Mouse (Mus musculus): ENCODE measurements at regions not wholly inside any gene's neighbourhood (a gene's known extent, or its start where the extent isn't known, plus 50 kb on each side); places are given as distances from the start of the nearest gene placed in this dataset.

DNA sequence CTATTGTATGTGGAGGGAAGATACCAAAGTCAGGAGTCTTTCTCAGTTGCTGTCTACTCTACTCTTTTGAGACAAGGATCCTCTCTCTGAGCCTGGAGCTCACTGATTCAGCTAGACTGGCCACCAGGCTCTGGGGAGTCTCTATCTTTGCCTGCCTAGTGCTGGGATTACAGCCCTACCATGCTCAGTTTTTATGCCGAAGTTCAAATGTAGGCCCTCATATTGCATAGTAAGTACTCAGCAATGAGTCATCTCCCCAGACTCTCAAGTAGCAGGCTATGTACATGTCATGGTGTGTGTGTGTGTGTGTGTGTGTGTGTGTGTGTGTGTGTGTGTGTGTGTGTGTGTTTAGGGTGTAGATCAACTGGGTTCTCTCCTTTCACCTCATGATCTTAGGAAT is 55.6 kb upstream of the Hddc2 start:
- no peak for TF ChIP-seq CTCF (IDR thresholded peaks at IDR 0.05 in 2 of 3, conservative IDR thresholded peaks at IDR 0.05 in 1 of 3; ENCODE audit: control insufficient read depth in 1 of 3, insufficient read depth in 1 of 3, low read depth in 2 of 3, low read length in 3 of 3, poor library complexity in 1 of 3, severe bottlenecking in 1 of 3)
- no peak for TF ChIP-seq EP300 (IDR thresholded peaks at IDR 0.05; ENCODE audit: low read depth in 1 of 2, low read length in 2 of 2)
- TF ChIP-seq ZNF384 (IDR thresholded peaks at IDR 0.05; ENCODE audit: low read depth, low read length), result no peak
- TF ChIP-seq POLR2A (IDR thresholded peaks at IDR 0.05; ENCODE audit: control insufficient read depth in 1 of 2, insufficient read depth in 1 of 2, low read depth in 1 of 2, low read length in 2 of 2, poor library complexity in 1 of 2), result no peak
- TF ChIP-seq USF1 (IDR thresholded peaks at IDR 0.05; ENCODE audit: low read depth, low read length), result no peak
- TF ChIP-seq RAD21 (IDR thresholded peaks at IDR 0.05; ENCODE audit: low read depth, low read length), result no peak
- no peak for TF ChIP-seq KAT2A (conservative IDR thresholded peaks at IDR 0.05; ENCODE audit: low read depth, low read length)
- no peak for TF ChIP-seq TAL1 (IDR thresholded peaks at IDR 0.05; ENCODE audit: low read length)

Measured in MEL (cell line).